Mouse (Mus musculus) C2C12 (cell line): ENCODE data around the gene Mcpt2.
"Not testable (repeated sequence)": the region's sequence is repeated elsewhere in the genome, so short reads cannot be mapped to it uniquely, and the experiment has no call there.

Source experiments
- CTCF ChIP-seq: IDR thresholded peaks from one replicate; pipeline ENCODE4 v1.5.1; 2011; ENCODE audit not compliant: control insufficient read depth, insufficient read depth, insufficient read length
- FOSL1 ChIP-seq: IDR thresholded peaks from one replicate; pipeline ENCODE4 v1.8.0; 2011; ENCODE audit warnings: mild to moderate bottlenecking, low read length; ENCODE audit not compliant: poor library complexity, insufficient read depth, severe bottlenecking
- MYOD1 ChIP-seq: IDR thresholded peaks from one replicate; pipeline ENCODE4 v1.6.1; 2011; ENCODE audit warnings: low read depth; ENCODE audit not compliant: control insufficient read depth, insufficient read length
- MYOG ChIP-seq: IDR thresholded peaks from one replicate; pipeline ENCODE4 v1.6.1; 2011; ENCODE audit not compliant: control insufficient read depth, insufficient read length; ENCODE audit errors: extremely low read depth
- USF1 ChIP-seq: IDR thresholded peaks from one replicate; pipeline ENCODE4 v1.6.1; 2011; ENCODE audit warnings: low read depth, mild to moderate bottlenecking, control low read depth, moderate library complexity

GRCm38 (mm10) chr14:56017671-56018070 is 24.2 kb upstream of the Mcpt2 start, which contains the start of gene Mcpt1:
- TF ChIP-seq CTCF, MYOD1, FOSL1, USF1, MYOG: not testable (repeated sequence)
